In the genomic region with DNA sequence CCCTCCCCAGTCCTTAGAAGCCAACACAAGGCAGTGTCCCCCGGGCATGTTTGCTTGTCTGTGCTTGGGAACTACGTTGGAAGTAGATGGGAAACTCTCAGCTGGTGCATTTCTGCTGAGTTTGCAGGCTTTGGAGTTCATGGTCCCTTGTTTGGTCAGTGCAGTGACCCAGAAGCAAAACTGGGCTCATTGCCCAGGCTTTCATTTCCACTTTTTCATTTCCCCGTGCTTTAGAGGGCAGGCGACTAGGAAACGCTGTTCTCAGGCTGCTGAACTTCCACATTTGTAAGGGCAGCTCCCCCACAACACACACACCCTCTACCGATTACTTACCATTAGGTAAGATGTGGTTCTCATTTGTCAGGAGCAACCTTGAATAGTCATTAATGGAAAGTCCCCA, we compare ENCODE assay signal across 9 mouse cellular contexts. TPM values are rescaled to one million over a fixed set of nuclear protein-coding genes. Genes with fewer than 3 reads are reported as not detected.
DNase-seq lines count a peak whose midpoint lies in the region; ATAC-seq and TF ChIP-seq lines count a peak whose summit lies in the region.
"Had no signal": no experiment of that assay in that cellular context is flagged by ENCODE, and none has a peak within 500 bp of the region (broad histone marks: within the 10 kb centered on the region; RNA-seq: fewer than 3 reads in every experiment).

No protein-coding gene starts in this region.

- H3K27ac ChIP-seq in heart, embryonic 14.5 days (replicated peaks in 1 of 2; ENCODE audit: control insufficient read depth in 1 of 2, insufficient read depth in 1 of 2, low read depth in 2 of 2, low read length in 2 of 2): 0 out of 4 replicates have a peak overlapping the region, but pooled peaks have one; percentile 7 to 21
- 0 out of 2 replicates have a peak overlapping the region, but pooled peaks have one; percentile 9 for H3K27ac ChIP-seq in lung, embryonic 14.5 days (ENCODE audit: low read depth)
- no peak overlapping the region for H3K27ac ChIP-seq in midbrain, embryonic 10.5 days (replicated peaks)

- H3K4me1 ChIP-seq in heart, embryonic 14.5 days (ENCODE audit: control insufficient read depth in 2 of 2, insufficient read depth in 2 of 2, low read length in 2 of 2): peaks cover 0 to 3% of the 10 kb centered on the region in 2 experiments; a peak in 1 of 4 replicates
- H3K4me1 ChIP-seq in lung, embryonic 14.5 days (ENCODE audit: insufficient read depth): no peaks in the 10 kb centered on the region
- no peaks in the 10 kb centered on the region for H3K4me1 ChIP-seq in midbrain, embryonic 10.5 days

- peak; percentile 69 for DNase-seq in layer of hippocampus, adult 11-12 months (ENCODE audit: low spot score)
- DNase-seq in layer of hippocampus, postnatal 25 days (ENCODE audit: extremely low spot score in 1 of 2, low spot score in 1 of 2): no peak
- peak; percentile 31 for DNase-seq in adipocyte (ENCODE audit: low spot score)
- peak; percentile 76 for DNase-seq in lung, embryonic 14.5 days
- no peak for DNase-seq in midbrain, embryonic 10.5 days (ENCODE audit: low spot score)
- no peak for DNase-seq in thymus, postnatal 25 days
- no peak for DNase-seq in thymus, postnatal 4 days

- H3K27me3 ChIP-seq in heart, embryonic 14.5 days (ENCODE audit: control insufficient read depth, insufficient read depth, low read length): no peaks in the 10 kb centered on the region
- H3K27me3 ChIP-seq in lung, embryonic 14.5 days (ENCODE audit: insufficient read depth, low read length): no peaks in the 10 kb centered on the region
- H3K27me3 ChIP-seq in midbrain, embryonic 10.5 days (ENCODE audit: low read depth, poor library complexity, severe bottlenecking): no peaks in the 10 kb centered on the region

- H3K9me3 ChIP-seq in heart, embryonic 14.5 days (ENCODE audit: control insufficient read depth, low read length): no peaks in the 10 kb centered on the region
- no peaks in the 10 kb centered on the region for H3K9me3 ChIP-seq in lung, embryonic 14.5 days (ENCODE audit: low read depth, low read length)
- no peaks in the 10 kb centered on the region for H3K9me3 ChIP-seq in midbrain, embryonic 10.5 days (replicated peaks)

- H3K4me2 ChIP-seq in heart, embryonic 14.5 days (ENCODE audit: low read length): no peak overlapping the region
- no peak overlapping the region for H3K4me2 ChIP-seq in lung, embryonic 14.5 days

- H3K9ac ChIP-seq in heart, embryonic 14.5 days (ENCODE audit: low read length): no peak overlapping the region
- no peak overlapping the region for H3K9ac ChIP-seq in lung, embryonic 14.5 days

- TF ChIP-seq CTCF in lung, embryonic 14.5 days (IDR thresholded peaks at IDR 0.05; ENCODE audit: low read depth): no peak

- H3K4me3 ChIP-seq in heart, embryonic 14.5 days (ENCODE audit: control insufficient read depth in 1 of 2, insufficient read depth in 1 of 2, low read depth in 1 of 2, low read length in 2 of 2): no peak overlapping the region
- no peak overlapping the region for H3K4me3 ChIP-seq in lung, embryonic 14.5 days (ENCODE audit: low read depth, low read length)
- H3K4me3 ChIP-seq in midbrain, embryonic 10.5 days: no peak overlapping the region

- ATAC-seq in heart, embryonic 14.5 days (ENCODE audit: insufficient number of reproducible peaks, insufficient read depth, low FRiP score, low read depth): 0 out of 2 replicates have a peak, but pooled peaks have one; percentile 6
- ATAC-seq in lung, embryonic 14.5 days (ENCODE audit: insufficient read depth): no peak

- H3K36me3 ChIP-seq in heart, embryonic 14.5 days (ENCODE audit: control insufficient read depth, insufficient read depth, low read length): peaks cover 95% of the 10 kb centered on the region
- H3K36me3 ChIP-seq in lung, embryonic 14.5 days (ENCODE audit: insufficient read depth): peaks cover 84% of the 10 kb centered on the region
- peaks cover 100% of the 10 kb centered on the region for H3K36me3 ChIP-seq in midbrain, embryonic 10.5 days

- WGBS in heart, embryonic 14.5 days: 73% methylated on average over 6 of the region's 6 CpGs
- 52% methylated on average over 6 of the region's 6 CpGs for WGBS in lung, embryonic 14.5 days
- 96% methylated on average over 6 of the region's 6 CpGs for WGBS in midbrain, embryonic 10.5 days

RNA-seq across cellular contexts. Expression of gene Nsl1, which starts 10.2 kb away (rescaled TPM):
- total RNA-seq in layer of hippocampus, postnatal 25 days (2021): under 1 TPM; 0.80 to 0.91 TPM
- 12.9 and 14.4 TPM in 2 replicates for polyA plus RNA-seq in heart, embryonic 14.5 days (2014; fragmentation: Nextera tagmentation; extraction: Ambion mirVana)
- 30.1 and 30.5 TPM in 2 replicates for polyA plus RNA-seq in lung, embryonic 14.5 days (2014; fragmentation: Nextera tagmentation; extraction: Ambion mirVana)
- polyA plus RNA-seq in midbrain, embryonic 10.5 days (2016; fragmentation: Nextera tagmentation; extraction: Ambion mirVana): 34.9 and 35.9 TPM in 2 replicates

RNA-seq across cellular contexts. Expression of gene Tatdn3, which starts 10.3 kb away (rescaled TPM):
- total RNA-seq in layer of hippocampus, postnatal 25 days (2021): 10 to 100 TPM; 24.0 to 44.7 TPM
- 24.4 and 25.9 TPM in 2 replicates for polyA plus RNA-seq in heart, embryonic 14.5 days (2014; fragmentation: Nextera tagmentation; extraction: Ambion mirVana)
- 12.7 and 15.2 TPM in 2 replicates for polyA plus RNA-seq in lung, embryonic 14.5 days (2014; fragmentation: Nextera tagmentation; extraction: Ambion mirVana)
- polyA plus RNA-seq in midbrain, embryonic 10.5 days (2016; fragmentation: Nextera tagmentation; extraction: Ambion mirVana): 10.4 and 11.1 TPM in 2 replicates

RNA-seq across cellular contexts. Expression of gene Batf3, which starts 24.6 kb away (rescaled TPM):
- 1 to 10 TPM in 1 of 2 experiments, under 1 TPM in 1; 0.96 to 1.1 TPM for total RNA-seq in layer of hippocampus, postnatal 25 days (2021)
- 2.5 and 3.0 TPM in 2 replicates for polyA plus RNA-seq in heart, embryonic 14.5 days (2014; fragmentation: Nextera tagmentation; extraction: Ambion mirVana)
- polyA plus RNA-seq in lung, embryonic 14.5 days (2014; fragmentation: Nextera tagmentation; extraction: Ambion mirVana): 14.2 and 15.0 TPM in 2 replicates
- 3.7 and 4.1 TPM in 2 replicates for polyA plus RNA-seq in midbrain, embryonic 10.5 days (2016; fragmentation: Nextera tagmentation; extraction: Ambion mirVana)

RNA-seq across cellular contexts. Expression of gene Spata45, which starts 36.6 kb away (rescaled TPM):
- total RNA-seq in layer of hippocampus, postnatal 25 days (2021): not detected
- polyA plus RNA-seq in heart, embryonic 14.5 days (2014; fragmentation: Nextera tagmentation; extraction: Ambion mirVana): not detected in 2 replicates
- not detected in 2 replicates for polyA plus RNA-seq in lung, embryonic 14.5 days (2014; fragmentation: Nextera tagmentation; extraction: Ambion mirVana)
- not detected in 2 replicates for polyA plus RNA-seq in midbrain, embryonic 10.5 days (2016; fragmentation: Nextera tagmentation; extraction: Ambion mirVana)
- polyA plus RNA-seq: frontal cortex, adult 2 months had no signal

RNA-seq across cellular contexts. Expression of gene Flvcr1, which starts 47.0 kb away (rescaled TPM):
- 10 to 100 TPM; 11.8 to 18.3 TPM for total RNA-seq in layer of hippocampus, postnatal 25 days (2021)
- 3.5 and 4.0 TPM in 2 replicates for polyA plus RNA-seq in heart, embryonic 14.5 days (2014; fragmentation: Nextera tagmentation; extraction: Ambion mirVana)
- 8.4 and 9.9 TPM in 2 replicates for polyA plus RNA-seq in lung, embryonic 14.5 days (2014; fragmentation: Nextera tagmentation; extraction: Ambion mirVana)
- polyA plus RNA-seq in midbrain, embryonic 10.5 days (2016; fragmentation: Nextera tagmentation; extraction: Ambion mirVana): 8.3 and 8.6 TPM in 2 replicates

Comparison
In these comparisons a context has a peak if more than half of its experiments do, and no peak if none do; other contexts are left out.
1. DNase-seq: peak in layer of hippocampus, adult 11-12 months (single experiment), adipocyte (single experiment) and lung, embryonic 14.5 days (single experiment); none in layer of hippocampus, postnatal 25 days (0 of 2), midbrain, embryonic 10.5 days (single experiment), thymus, postnatal 25 days (single experiment) and thymus, postnatal 4 days (single experiment).